Mouse (Mus musculus) limb, embryonic 15.5 days (tissue): ENCODE measurements around the gene Zbtb39. TPM values are rescaled to one million over a fixed set of nuclear protein-coding genes. Genes with fewer than 3 reads are reported as not detected.
"Not testable (repeated sequence)": the region's sequence is repeated elsewhere in the genome, so short reads cannot be mapped to it uniquely, and the experiment has no call there.

Experiments
- ATAC-seq: fragments of 200-750 bp; cut with Nextera tagmentation; 2 replicates; pipeline ENCODE4 v1.8.0; 2017; ENCODE audit warnings: low read depth, moderate TSS enrichment; ENCODE audit not compliant: insufficient number of reproducible peaks, low FRiP score, low TSS enrichment
- H3K27ac ChIP-seq: fragments of 300-500 bp; sonication (generic); 2 replicates; pipeline ENCODE4 v1.5.1; 2015; ENCODE audit warnings: moderate library complexity, mild to moderate bottlenecking, inconsistent platforms
- H3K27me3 ChIP-seq: fragments of 300-500 bp; sonication (generic); 2 replicates; pipeline ENCODE4 v1.6.1; 2015; ENCODE audit warnings: inconsistent platforms
- H3K36me3 ChIP-seq: fragments of 300-500 bp; sonication (generic); 2 replicates; pipeline ENCODE4 v1.6.1; 2015; ENCODE audit warnings: inconsistent platforms
- H3K4me1 ChIP-seq: fragments of 300-500 bp; sonication (generic); 2 replicates; pipeline ENCODE4 v1.6.1; 2015; ENCODE audit warnings: inconsistent platforms
- H3K4me2 ChIP-seq: fragments of 300-500 bp; sonication (generic); 2 replicates; pipeline ENCODE4 v1.6.1; 2015; ENCODE audit warnings: mild to moderate bottlenecking, inconsistent platforms
- H3K4me3 ChIP-seq: fragments of 300-500 bp; sonication (generic); 2 replicates; pipeline ENCODE4 v1.5.1; 2015; ENCODE audit warnings: mild to moderate bottlenecking, inconsistent platforms
- H3K9ac ChIP-seq: fragments of 300-500 bp; sonication (generic); 2 replicates; pipeline ENCODE4 v1.6.1; 2015; ENCODE audit warnings: inconsistent platforms
- H3K9me3 ChIP-seq: fragments of 300-500 bp; sonication (generic); 2 replicates; pipeline ENCODE4 v1.6.1; 2016; ENCODE audit warnings: inconsistent platforms
- WGBS: fragments of 180-500 bp; shearing (Covaris S2); methylation state at CpG from one replicate; pipeline ENCODE4 v1.1.7; 2015; 5-methylcytosine and 5-hydroxymethylcytosine counted together
- polyA plus RNA-seq: library from polyadenylated mRNA; unstranded; fragments of >200 nt; fragmentation: Nextera tagmentation; extraction: Ambion mirVana; gene quantifications from 2 replicates; pipeline ENCODE4 v1.2.1, GENCODE M21; 2015

The Zbtb39 gene
- polyA plus RNA-seq, 1 experiment from 2014 or later, result 2.4 TPM

DNA sequence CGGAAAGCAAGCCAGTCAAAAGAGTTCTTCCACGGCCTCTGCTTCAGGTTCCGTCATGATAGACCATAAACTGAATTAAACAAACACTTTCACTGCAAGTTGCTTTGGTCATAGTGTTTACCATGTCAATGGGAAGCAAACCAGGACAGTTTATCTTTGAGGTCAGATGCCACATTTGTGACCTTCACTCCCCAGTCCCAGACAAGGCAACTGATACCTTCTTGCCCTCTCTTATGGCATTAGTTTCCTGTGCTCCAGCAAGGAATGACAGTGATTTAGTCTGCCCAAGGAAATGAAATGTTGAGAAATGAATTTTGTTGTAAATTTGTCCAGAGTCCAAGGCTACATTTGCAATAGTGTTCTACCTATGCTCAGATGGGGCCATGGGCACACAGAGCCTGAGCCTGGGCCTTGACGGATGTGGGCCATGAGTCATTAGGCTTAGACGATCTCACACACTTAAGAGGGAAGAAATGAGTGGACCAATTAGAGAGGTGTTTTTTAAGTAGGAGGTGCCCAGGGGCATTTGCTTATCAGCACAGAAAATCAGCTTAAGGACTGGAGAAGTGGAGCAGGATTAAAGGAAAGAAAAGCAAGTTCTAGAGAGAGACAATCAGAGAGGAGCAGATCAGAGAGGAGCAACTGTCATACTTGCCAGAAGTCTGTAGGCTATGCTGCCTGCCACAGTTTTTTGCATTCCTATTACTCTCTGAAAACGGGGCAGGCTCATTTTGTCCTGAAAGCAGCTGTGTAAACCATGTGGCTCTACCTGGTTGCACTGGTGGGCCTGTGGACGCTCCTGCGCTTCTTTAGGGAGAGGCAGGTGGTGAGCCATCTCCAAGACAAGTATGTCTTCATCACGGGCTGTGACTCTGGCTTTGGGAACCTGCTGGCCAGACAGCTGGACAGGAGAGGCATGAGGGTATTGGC is 20.1 kb downstream of the Zbtb39 start, which contains the start of the genes Rdh1 and Rdh16f1:
Gene Rdh1 (plus strand): TSS at position 541 of the 930 bp plus-strand sequence.
Gene Rdh16f1 (plus strand): TSS at position 607 of the 930 bp plus-strand sequence.
- H3K27ac ChIP-seq, result no peak within 1 kb of the TSS
- 61% methylated on average over 9 of the region's 9 CpGs for WGBS

DNA sequence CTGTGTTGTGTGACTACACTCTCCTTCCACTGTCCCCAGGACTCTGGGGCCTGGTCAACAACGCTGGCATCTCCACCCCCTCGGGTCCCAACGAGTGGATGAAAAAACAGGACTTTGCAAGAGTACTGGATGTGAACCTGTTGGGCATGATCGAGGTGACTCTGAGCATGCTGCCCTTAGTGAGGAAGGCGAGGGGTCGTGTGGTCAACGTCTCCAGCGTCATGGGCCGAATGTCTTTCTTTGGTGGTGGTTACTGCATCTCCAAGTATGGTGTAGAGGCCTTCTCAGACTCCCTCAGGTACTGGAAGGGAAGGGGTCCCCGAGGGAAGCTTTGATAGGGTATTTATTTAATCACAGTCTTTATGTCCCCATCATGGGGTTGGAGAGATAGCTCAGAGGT is 23.6 kb downstream of the Zbtb39 start:
- ATAC-seq, H3K36me3 ChIP-seq, H3K4me2 ChIP-seq, H3K27ac ChIP-seq, H3K4me1 ChIP-seq, H3K27me3 ChIP-seq, H3K9ac ChIP-seq, H3K9me3 ChIP-seq, H3K4me3 ChIP-seq: not testable (repeated sequence)
- WGBS, result 80% methylated on average over 10 of the region's 10 CpGs

More for the DNA sequence above, 20.1 kb downstream of the Zbtb39 start, which contains the start of the genes Rdh1 and Rdh16f1:
- ATAC-seq, result no peak
- Histone ChIP-seq H3K4me3 (no peak within 1 kb of the TSS), H3K9ac (no peak within 1 kb of the TSS), H3K9me3 (no peaks in the 10 kb centered on the region), H3K27me3 (no peaks in the 10 kb centered on the region), H3K4me2 (no peak within 1 kb of the TSS), H3K36me3 (no peaks in the 10 kb centered on the region), H3K4me1 (peaks cover 5% of the 10 kb centered on the region; the same call in 1 of the 2 replicates)

GRCm38 (mm10) chr10:127763914-127764680 is 24.8 kb downstream of the Zbtb39 start:
- Histone ChIP-seq H3K4me1 (no peaks in the 10 kb centered on the region), H3K4me3 (no peak overlapping the region), H3K4me2 (no peak overlapping the region), H3K27me3 (no peaks in the 10 kb centered on the region), H3K36me3 (no peaks in the 10 kb centered on the region), H3K9me3 (no peaks in the 10 kb centered on the region), H3K9ac (no peak overlapping the region), H3K27ac (no peak overlapping the region)
- WGBS, result 55% methylated on average over 12 of the region's 12 CpGs
- no peak for ATAC-seq

DNA sequence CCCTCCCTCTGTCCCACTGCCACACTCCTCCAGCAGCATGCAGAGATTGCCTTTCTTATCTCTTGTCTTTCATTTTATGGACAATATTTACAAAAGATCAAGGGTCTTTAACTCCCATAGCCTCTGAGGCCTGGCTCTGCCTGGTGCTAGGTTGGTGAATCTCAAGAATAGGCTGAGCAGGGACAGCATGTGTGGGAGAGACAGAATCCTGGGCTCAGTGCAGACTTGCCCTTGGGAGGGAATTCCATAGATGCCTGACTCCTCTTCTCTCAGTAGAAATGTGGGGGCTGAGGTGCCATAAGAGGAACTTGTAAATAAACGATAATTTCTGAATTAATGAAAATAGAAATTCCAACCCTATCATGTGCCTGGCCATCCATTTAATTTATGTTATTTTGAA is 27.2 kb downstream of the Zbtb39 start:
- H3K4me1 ChIP-seq, result no peaks in the 10 kb centered on the region
- no peak overlapping the region for H3K27ac ChIP-seq
- H3K36me3 ChIP-seq, result no peaks in the 10 kb centered on the region
- no peak overlapping the region for H3K9ac ChIP-seq
- H3K27me3 ChIP-seq, result no peaks in the 10 kb centered on the region
- WGBS, result 66% methylated on average over 1 of the region's 1 CpGs
- no peaks in the 10 kb centered on the region for H3K9me3 ChIP-seq
- no peak for ATAC-seq
- H3K4me3 ChIP-seq, result no peak overlapping the region
- no peak overlapping the region for H3K4me2 ChIP-seq

GRCm38 (mm10) chr10:127776011-127776410 is 36.7 kb downstream of the Zbtb39 start, which contains the start of gene Rdh9:
Gene Rdh9, plus strand, starts transcription at chr10:127776386.
- Histone ChIP-seq H3K4me2 (no peak within 1 kb of the TSS), H3K9me3 (no peaks in the 10 kb centered on the region), H3K4me3 (no peak within 1 kb of the TSS), H3K9ac (no peak within 1 kb of the TSS), H3K27me3 (no peaks in the 10 kb centered on the region), H3K27ac (no peak within 1 kb of the TSS), H3K36me3 (no peaks in the 10 kb centered on the region), H3K4me1 (no peaks in the 10 kb centered on the region)
- ATAC-seq, result no peak
- 84% methylated on average over 2 of the region's 2 CpGs for WGBS

- ATAC-seq, H3K9me3 ChIP-seq: not testable (repeated sequence)
- WGBS, result 98% methylated on average over 17 of the region's 17 CpGs
These were observed 43.0 kb downstream of the Zbtb39 start for GRCm38 (mm10) chr10:127782321-127782720.

GRCm38 (mm10) chr10:127785411-127785810 is 46.1 kb downstream of the Zbtb39 start:
- not testable (repeated sequence) for ATAC-seq, H3K4me1 ChIP-seq, H3K27ac ChIP-seq, H3K9ac ChIP-seq, H3K4me3 ChIP-seq, H3K36me3 ChIP-seq, H3K27me3 ChIP-seq, H3K4me2 ChIP-seq, H3K9me3 ChIP-seq
- 88% methylated on average over 1 of the region's 1 CpGs for WGBS

More at GRCm38 (mm10) chr10:127782321-127782720, 43.0 kb downstream of the Zbtb39 start:
- H3K27me3 ChIP-seq, H3K36me3 ChIP-seq, H3K4me1 ChIP-seq, H3K27ac ChIP-seq, H3K9ac ChIP-seq, H3K4me3 ChIP-seq, H3K4me2 ChIP-seq: not testable (repeated sequence)

Other genes with a start within 250 kb of the Zbtb39 start
- gene Stac3, start 237.9 kb upstream of the Zbtb39 start, polyA plus RNA-seq, result 17.2 and 38.7 TPM in 2 replicates
- 328 and 370 TPM in 2 replicates for gene Ndufa4l2, start 224.6 kb upstream of the Zbtb39 start, polyA plus RNA-seq
- 112 and 122 TPM in 2 replicates for gene Shmt2, start 217.1 kb upstream of the Zbtb39 start, polyA plus RNA-seq
- 21.7 and 25.1 TPM in 2 replicates for gene Nxph4, start 205.0 kb upstream of the Zbtb39 start, polyA plus RNA-seq
- 146 and 148 TPM in 2 replicates for gene Lrp1, start 118.4 kb upstream of the Zbtb39 start, polyA plus RNA-seq
- gene Stat6, start 96.6 kb upstream of the Zbtb39 start, polyA plus RNA-seq, result 36.7 and 38.9 TPM in 2 replicates
- gene Nemp1, start 72.6 kb upstream of the Zbtb39 start, polyA plus RNA-seq, result 8.3 and 8.5 TPM in 2 replicates
- gene Nab2, start 71.0 kb upstream of the Zbtb39 start, polyA plus RNA-seq, result 23.7 and 24.4 TPM in 2 replicates
- 0.24 and 0.37 TPM in 2 replicates for gene Myo1a, start 34.4 kb upstream of the Zbtb39 start, polyA plus RNA-seq
- 0.31 and 0.53 TPM in 2 replicates for gene Tac2, start 15.1 kb upstream of the Zbtb39 start, polyA plus RNA-seq
- 1.4 and 1.6 TPM in 2 replicates for gene Gpr182, start 12.2 kb downstream of the Zbtb39 start, polyA plus RNA-seq
- 0.64 and 0.71 TPM in 2 replicates for gene Rdh1, start 20.2 kb downstream of the Zbtb39 start, polyA plus RNA-seq
- 2.6 and 3.8 TPM in 2 replicates for gene Rdh16f1, start 20.2 kb downstream of the Zbtb39 start, polyA plus RNA-seq
- gene Rdh9, start 36.8 kb downstream of the Zbtb39 start, polyA plus RNA-seq, result not detected in 2 replicates
- 0.04 TPM in 1 of 2 replicates, not detected in the other for gene Rdh16, start 61.6 kb downstream of the Zbtb39 start, polyA plus RNA-seq
- gene Rdh19, start 110.4 kb downstream of the Zbtb39 start, polyA plus RNA-seq, result not detected in 2 replicates
- gene Rdh16f2, start 126.9 kb downstream of the Zbtb39 start, polyA plus RNA-seq, result not detected in 2 replicates
- not detected in 2 replicates for gene Rdh7, start 149.3 kb downstream of the Zbtb39 start, polyA plus RNA-seq
- 16.4 and 16.8 TPM in 2 replicates for gene Sdr9c7, start 159.0 kb downstream of the Zbtb39 start, polyA plus RNA-seq